Mouse (Mus musculus) limb, embryonic 13.5 days (tissue): ENCODE results near the gene Gpn2. TPM values are rescaled to one million over a fixed set of nuclear protein-coding genes. Genes with fewer than 3 reads are reported as not detected.

ENCODE experiments used
- ATAC-seq: fragments of 200-750 bp; cut with Nextera tagmentation; 2 replicates; pipeline ENCODE4 v1.8.0; 2017; ENCODE audit warnings: low read depth, moderate number of reproducible peaks, moderate TSS enrichment; ENCODE audit not compliant: low FRiP score
- H3K27ac ChIP-seq: fragments of 300-500 bp; sonication (generic); 2 replicates; pipeline ENCODE4 v1.5.1; 2015; ENCODE audit warnings: inconsistent platforms, mild to moderate bottlenecking, moderate library complexity
- H3K27me3 ChIP-seq: fragments of 300-500 bp; sonication (generic); 2 replicates; pipeline ENCODE4 v1.6.1; 2015; ENCODE audit warnings: mild to moderate bottlenecking, inconsistent platforms
- H3K36me3 ChIP-seq: fragments of 300-500 bp; sonication (generic); 2 replicates; pipeline ENCODE4 v1.6.1; 2015; ENCODE audit warnings: inconsistent platforms, mild to moderate bottlenecking, moderate library complexity
- H3K4me1 ChIP-seq: fragments of 300-500 bp; sonication (generic); 2 replicates; pipeline ENCODE4 v1.6.1; 2015; ENCODE audit warnings: inconsistent platforms
- H3K4me2 ChIP-seq: fragments of 300-500 bp; sonication (generic); replicated peaks from 2 replicates; pipeline ENCODE4 v1.6.1; 2015; ENCODE audit warnings: inconsistent platforms, mild to moderate bottlenecking, moderate library complexity
- H3K4me3 ChIP-seq: fragments of 300-500 bp; sonication (generic); 2 replicates; pipeline ENCODE4 v1.5.1; 2015; ENCODE audit warnings: moderate library complexity, mild to moderate bottlenecking, inconsistent platforms
- H3K9ac ChIP-seq: fragments of 300-500 bp; sonication (generic); 2 replicates; pipeline ENCODE4 v1.6.1; 2015; ENCODE audit warnings: mild to moderate bottlenecking, inconsistent platforms
- H3K9me3 ChIP-seq: fragments of 300-500 bp; sonication (generic); 2 replicates; pipeline ENCODE4 v1.6.1; 2016; ENCODE audit warnings: inconsistent platforms
- WGBS: fragments of 180-500 bp; shearing (Covaris S2); methylation state at CpG from one replicate; pipeline ENCODE4 v1.1.7; 2015; 5-methylcytosine and 5-hydroxymethylcytosine counted together
- polyA plus RNA-seq: library from polyadenylated mRNA; unstranded; fragments of >200 nt; fragmentation: Nextera tagmentation; extraction: Ambion mirVana; gene quantifications from 2 replicates; pipeline ENCODE4 v1.2.1, GENCODE M21; 2015

Gpn2 gene
- 18.0 and 19.6 TPM in 2 replicates for polyA plus RNA-seq

- Histone ChIP-seq H3K27me3 (no peaks in the 10 kb centered on the region), H3K36me3 (peaks cover 67% of the 10 kb centered on the region), H3K4me1 (peaks cover 13% of the 10 kb centered on the region), H3K4me2 (peak within 1 kb of the TSS; percentile 100), H3K9ac (peak within 1 kb of the TSS; percentile 87), H3K9me3 (no peaks in the 10 kb centered on the region), H3K27ac (peak within 1 kb of the TSS; percentile 70; the same call in 1 of the 2 replicates), H3K4me3 (peak within 1 kb of the TSS; percentile 95)
- ATAC-seq: peak; percentile 89
- 2% methylated on average over 65 of the region's 65 CpGs for WGBS
These were observed at the start of gene Gpn2 for GRCm38 (mm10) chr4:133584059-133584951. Gene Gpn2 (plus strand): TSS chr4:133584362.

- H3K9ac ChIP-seq: no peak overlapping the region
- H3K36me3 ChIP-seq: peaks cover 98% of the 10 kb centered on the region
- H3K4me2 ChIP-seq: no peak overlapping the region
- no peak overlapping the region for H3K27ac ChIP-seq
- ATAC-seq: no peak
- H3K27me3 ChIP-seq: no peaks in the 10 kb centered on the region
- H3K9me3 ChIP-seq: no peaks in the 10 kb centered on the region
- H3K4me1 ChIP-seq: no peaks in the 10 kb centered on the region
- WGBS: 84% methylated on average over 3 of the region's 3 CpGs
- no peak overlapping the region for H3K4me3 ChIP-seq
These were observed 48.1 kb upstream of the Gpn2 start for GRCm38 (mm10) chr4:133536081-133536480.

- Histone ChIP-seq H3K36me3 (peaks cover 98% of the 10 kb centered on the region), H3K27ac (no peak overlapping the region), H3K9me3 (no peaks in the 10 kb centered on the region), H3K4me3 (no peak overlapping the region), H3K4me1 (no peaks in the 10 kb centered on the region), H3K4me2 (no peak overlapping the region), H3K9ac (no peak overlapping the region), H3K27me3 (no peaks in the 10 kb centered on the region)
- no peak for ATAC-seq
- 88% methylated on average over 5 of the region's 5 CpGs for WGBS
These were observed 47.5 kb upstream of the Gpn2 start for GRCm38 (mm10) chr4:133536652-133537051.

GRCm38 (mm10) chr4:133545272-133546231 lies 38.6 kb upstream of the Gpn2 start, which contains the start of gene Nudc:
Gene Nudc (minus strand): TSS chr4:133545996.
- whole genome bisulfite sequencing: under 1% methylated on average over 66 of the region's 77 CpGs
- Histone ChIP-seq H3K36me3 (peaks cover 31% of the 10 kb centered on the region), H3K4me3 (peak within 1 kb of the TSS; percentile 93), H3K4me1 (peaks cover 14% of the 10 kb centered on the region), H3K9me3 (peaks cover 2% of the 10 kb centered on the region; the same call in 1 of the 2 replicates), H3K27me3 (no peaks in the 10 kb centered on the region), H3K9ac (peak within 1 kb of the TSS; percentile 92), H3K4me2 (peak within 1 kb of the TSS; percentile 92), H3K27ac (peak within 1 kb of the TSS; percentile 70)
- peak; percentile 97 for ATAC-seq

- Histone ChIP-seq H3K4me1 (no peaks in the 10 kb centered on the region), H3K36me3 (no peaks in the 10 kb centered on the region), H3K9me3 (peaks cover 2% of the 10 kb centered on the region; the same call in 1 of the 2 replicates), H3K27me3 (peaks cover 27% of the 10 kb centered on the region; the same call in 1 of the 2 replicates), H3K4me3 (no peak overlapping the region), H3K9ac (no peak overlapping the region), H3K27ac (no peak overlapping the region), H3K4me2 (no peak overlapping the region)
- 75% methylated on average over 1 of the region's 1 CpGs for WGBS
- ATAC-seq: no peak
These were observed 32.1 kb upstream of the Gpn2 start for GRCm38 (mm10) chr4:133552029-133552428.

GRCm38 (mm10) chr4:133552768-133553447 lies 31.3 kb upstream of the Gpn2 start, which contains the start of gene Nr0b2:
Gene Nr0b2 (plus strand): TSS chr4:133553376.
- 73% methylated on average over 10 of the region's 10 CpGs for WGBS
- H3K9me3 ChIP-seq: peaks cover 2% of the 10 kb centered on the region; the same call in 1 of the 2 replicates
- H3K4me2 ChIP-seq: no peak within 1 kb of the TSS
- no peak within 1 kb of the TSS for H3K4me3 ChIP-seq
- ATAC-seq: no peak
- H3K27me3 ChIP-seq: peaks cover 27% of the 10 kb centered on the region; the same call in 1 of the 2 replicates
- no peaks in the 10 kb centered on the region for H3K36me3 ChIP-seq
- no peaks in the 10 kb centered on the region for H3K4me1 ChIP-seq
- H3K9ac ChIP-seq: no peak within 1 kb of the TSS
- no peak within 1 kb of the TSS for H3K27ac ChIP-seq

- H3K27ac ChIP-seq: no peak overlapping the region
- H3K4me2 ChIP-seq: no peak overlapping the region
- no peaks in the 10 kb centered on the region for H3K4me1 ChIP-seq
- H3K27me3 ChIP-seq: peaks cover 27% of the 10 kb centered on the region; the same call in 1 of the 2 replicates
- H3K4me3 ChIP-seq: no peak overlapping the region
- no peak overlapping the region for H3K9ac ChIP-seq
- WGBS: 72% methylated on average over 19 of the region's 19 CpGs
- no peaks in the 10 kb centered on the region for H3K36me3 ChIP-seq
- ATAC-seq: no peak
- no peaks in the 10 kb centered on the region for H3K9me3 ChIP-seq
These were observed 30.5 kb upstream of the Gpn2 start for GRCm38 (mm10) chr4:133553448-133554330.

GRCm38 (mm10) chr4:133557041-133557717 lies 27.0 kb upstream of the Gpn2 start:
- no peaks in the 10 kb centered on the region for H3K36me3 ChIP-seq
- no peak overlapping the region for H3K4me3 ChIP-seq
- no peak for ATAC-seq
- no peaks in the 10 kb centered on the region for H3K4me1 ChIP-seq
- H3K9me3 ChIP-seq: no peaks in the 10 kb centered on the region
- WGBS: 38% methylated on average over 10 of the region's 10 CpGs
- no peak overlapping the region for H3K27ac ChIP-seq
- no peak overlapping the region for H3K9ac ChIP-seq
- H3K27me3 ChIP-seq: peaks cover 22% of the 10 kb centered on the region; the same call in 1 of the 2 replicates
- no peak overlapping the region for H3K4me2 ChIP-seq

- Histone ChIP-seq H3K36me3 (no peaks in the 10 kb centered on the region), H3K9ac (no peak overlapping the region), H3K27ac (no peak overlapping the region), H3K4me3 (no peak overlapping the region), H3K4me1 (no peaks in the 10 kb centered on the region), H3K9me3 (peaks cover 3% of the 10 kb centered on the region; the same call in 1 of the 2 replicates), H3K4me2 (no peak overlapping the region), H3K27me3 (peaks cover 5% of the 10 kb centered on the region; the same call in 1 of the 2 replicates)
- WGBS: 79% methylated on average over 4 of the region's 4 CpGs
- ATAC-seq: no peak
These were observed 24.3 kb upstream of the Gpn2 start for GRCm38 (mm10) chr4:133559846-133560245.

GRCm38 (mm10) chr4:133561622-133562021 lies 22.5 kb upstream of the Gpn2 start:
- H3K36me3 ChIP-seq: no peaks in the 10 kb centered on the region
- peaks cover 3% of the 10 kb centered on the region; the same call in 1 of the 2 replicates for H3K9me3 ChIP-seq
- no peak overlapping the region for H3K4me3 ChIP-seq
- no peaks in the 10 kb centered on the region for H3K4me1 ChIP-seq
- H3K4me2 ChIP-seq: no peak overlapping the region
- no peaks in the 10 kb centered on the region for H3K27me3 ChIP-seq
- no peak overlapping the region for H3K27ac ChIP-seq
- 58% methylated on average over 4 of the region's 4 CpGs for whole genome bisulfite sequencing
- H3K9ac ChIP-seq: no peak overlapping the region
- no peak for ATAC-seq
